Mouse (Mus musculus) forebrain, embryonic 13.5 days (tissue): ENCODE measurements at regions not wholly inside any gene's neighbourhood (a gene's known extent, or its start where the extent isn't known, plus 50 kb on each side); places are given as distances from the start of the nearest gene placed in this dataset.
A peak's percentile ranks its signal among the peaks of the same experiment; 100 is the strongest.

ENCODE experiments used
- ATAC-seq: fragments of 200-750 bp; cut with Nextera tagmentation; 2 replicates; pipeline ENCODE4 v1.8.0; 2017
- H3K27ac ChIP-seq: fragments of 300-500 bp; sonication (generic); 2 replicates; pipeline ENCODE4 v1.5.1; 2015; ENCODE audit warnings: inconsistent platforms, mild to moderate bottlenecking, moderate library complexity
- H3K27me3 ChIP-seq: fragments of 300-500 bp; sonication (generic); 2 replicates; pipeline ENCODE4 v1.6.1; 2015; ENCODE audit warnings: mild to moderate bottlenecking, inconsistent platforms
- H3K36me3 ChIP-seq: fragments of 300-500 bp; sonication (generic); 2 replicates; pipeline ENCODE4 v1.6.1; 2015; ENCODE audit warnings: mild to moderate bottlenecking, inconsistent platforms; ENCODE audit not compliant: poor library complexity, severe bottlenecking
- H3K4me1 ChIP-seq: fragments of 300-500 bp; sonication (generic); 2 replicates; pipeline ENCODE4 v1.6.1; 2015; ENCODE audit warnings: inconsistent platforms
- H3K4me2 ChIP-seq: fragments of 300-500 bp; sonication (generic); 2 replicates; pipeline ENCODE4 v1.6.1; 2015; ENCODE audit warnings: inconsistent platforms, mild to moderate bottlenecking, moderate library complexity
- H3K4me3 ChIP-seq: fragments of 300-500 bp; sonication (generic); 2 replicates; pipeline ENCODE4 v1.5.1; 2015; ENCODE audit warnings: mild to moderate bottlenecking, inconsistent platforms
- H3K9ac ChIP-seq: fragments of 300-500 bp; sonication (generic); 2 replicates; pipeline ENCODE4 v1.6.1; 2015; ENCODE audit warnings: mild to moderate bottlenecking, inconsistent platforms
- H3K9me3 ChIP-seq: fragments of 300-500 bp; sonication (generic); replicated peaks from 2 replicates; pipeline ENCODE4 v1.6.1; 2016; ENCODE audit warnings: inconsistent platforms
- WGBS: fragments of 180-500 bp; shearing (Covaris S2); methylation state at CpG from one replicate; pipeline ENCODE4 v1.1.7; 2015; 5-methylcytosine and 5-hydroxymethylcytosine counted together

DNA sequence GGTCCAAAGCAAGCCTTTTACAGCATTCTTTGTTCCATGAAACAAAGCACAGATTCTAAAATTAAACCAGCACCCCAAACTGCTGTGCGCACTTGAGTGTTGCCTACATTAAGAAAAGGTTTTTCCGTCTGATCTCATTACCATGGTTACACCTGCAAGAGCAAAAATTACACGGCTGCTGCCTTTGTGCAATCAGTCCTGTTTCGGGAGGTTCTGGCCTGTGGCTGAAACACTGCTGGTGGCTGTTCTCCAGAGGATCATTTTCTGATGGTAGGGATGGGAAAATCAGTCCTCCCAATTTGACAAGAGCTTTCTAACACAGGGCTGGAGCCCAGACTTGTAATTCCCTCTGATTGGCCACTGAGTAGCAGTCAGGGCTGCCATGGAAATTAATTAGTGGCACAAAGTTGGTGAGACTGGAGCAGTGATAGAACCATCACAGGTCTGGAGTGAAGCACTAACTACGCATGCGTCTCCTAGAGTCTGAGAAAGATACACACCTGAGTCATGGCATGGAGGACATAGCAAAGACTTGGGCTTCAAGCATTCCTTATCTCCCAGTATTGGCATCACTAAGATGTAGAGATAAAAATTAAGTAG, 114.8 kb upstream of the Fam49a start:
- no peaks in the 10 kb centered on the region for H3K9me3 ChIP-seq
- whole genome bisulfite sequencing, result 74% methylated on average over 6 of the region's 6 CpGs
- H3K27ac ChIP-seq, result no peak overlapping the region

DNA sequence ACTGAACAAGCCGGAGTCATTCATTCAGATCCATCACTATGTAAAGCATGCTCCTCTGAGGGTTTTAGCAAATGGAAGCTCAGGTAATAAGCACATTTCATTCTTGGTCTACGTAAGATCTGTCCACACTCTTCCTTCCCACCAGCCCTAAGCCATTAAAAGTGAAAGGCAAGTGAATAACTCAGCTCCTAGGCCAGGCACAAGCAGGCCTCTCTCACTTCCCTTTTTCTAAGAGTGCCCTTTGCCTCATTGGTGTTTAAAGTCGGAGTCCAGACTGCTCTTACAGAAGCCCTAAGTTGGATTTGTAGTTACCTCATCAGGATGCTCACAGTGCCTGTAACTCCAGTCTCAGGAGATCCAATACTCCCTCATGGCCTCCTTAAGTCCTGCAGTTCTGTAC, 114.1 kb upstream of the Fam49a start:
- Histone ChIP-seq H3K27ac (no peak overlapping the region), H3K9ac (no peak overlapping the region), H3K4me2 (no peak overlapping the region), H3K27me3 (no peaks in the 10 kb centered on the region), H3K36me3 (no peaks in the 10 kb centered on the region), H3K4me3 (no peak overlapping the region), H3K9me3 (no peaks in the 10 kb centered on the region), H3K4me1 (peaks cover 4% of the 10 kb centered on the region; the same call in 1 of the 2 replicates)
- ATAC-seq, result no peak
- WGBS, result 84% methylated on average over 3 of the region's 3 CpGs

More for the DNA sequence above, 114.8 kb upstream of the Fam49a start:
- H3K9ac ChIP-seq, result no peak overlapping the region
- no peaks in the 10 kb centered on the region for H3K27me3 ChIP-seq
- no peak for ATAC-seq
- peaks cover 4% of the 10 kb centered on the region; the same call in 1 of the 2 replicates for H3K4me1 ChIP-seq
- no peaks in the 10 kb centered on the region for H3K36me3 ChIP-seq
- no peak overlapping the region for H3K4me2 ChIP-seq
- no peak overlapping the region for H3K4me3 ChIP-seq

DNA sequence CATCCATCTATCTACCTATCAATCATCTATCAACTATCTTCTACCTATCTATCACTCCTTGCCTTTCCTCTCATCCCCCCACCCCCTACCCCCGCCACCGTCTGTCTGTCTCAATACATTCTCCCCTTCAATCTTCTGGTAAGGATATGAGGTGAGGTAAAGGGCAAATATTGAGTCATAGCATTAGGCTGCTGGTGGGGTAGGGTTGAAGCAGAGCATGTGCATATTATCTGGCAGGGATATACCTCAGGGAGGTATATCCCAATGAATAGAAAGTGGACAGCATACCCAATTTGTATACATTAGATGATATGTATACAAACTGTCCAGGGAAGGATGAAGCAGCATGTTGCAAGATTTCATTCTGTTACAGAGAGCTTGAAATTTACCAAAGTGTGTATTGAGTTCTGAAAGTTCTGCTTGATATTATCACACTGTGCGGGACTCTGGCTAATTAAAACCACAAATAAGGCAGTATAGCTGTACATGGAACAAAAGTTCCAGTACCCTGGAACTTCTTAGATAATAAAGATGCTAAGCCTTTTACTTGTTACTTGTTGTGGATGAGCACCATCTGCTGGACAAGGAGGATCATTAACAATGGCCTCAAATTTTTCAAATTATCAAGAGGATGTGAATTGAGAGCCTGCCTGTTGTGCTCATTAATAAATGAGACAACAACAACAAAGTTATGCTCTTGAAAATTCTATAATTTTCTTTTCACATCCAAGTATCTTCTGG, 113.1 kb upstream of the Fam49a start:
- Histone ChIP-seq H3K27me3 (no peaks in the 10 kb centered on the region), H3K36me3 (no peaks in the 10 kb centered on the region), H3K27ac (no peak overlapping the region), H3K4me3 (no peak overlapping the region), H3K4me2 (no peak overlapping the region), H3K4me1 (peaks cover 4% of the 10 kb centered on the region; the same call in 1 of the 2 replicates), H3K9ac (no peak overlapping the region), H3K9me3 (no peaks in the 10 kb centered on the region)
- peak; percentile 76 for ATAC-seq
- 67% methylated on average over 3 of the region's 3 CpGs for WGBS

DNA sequence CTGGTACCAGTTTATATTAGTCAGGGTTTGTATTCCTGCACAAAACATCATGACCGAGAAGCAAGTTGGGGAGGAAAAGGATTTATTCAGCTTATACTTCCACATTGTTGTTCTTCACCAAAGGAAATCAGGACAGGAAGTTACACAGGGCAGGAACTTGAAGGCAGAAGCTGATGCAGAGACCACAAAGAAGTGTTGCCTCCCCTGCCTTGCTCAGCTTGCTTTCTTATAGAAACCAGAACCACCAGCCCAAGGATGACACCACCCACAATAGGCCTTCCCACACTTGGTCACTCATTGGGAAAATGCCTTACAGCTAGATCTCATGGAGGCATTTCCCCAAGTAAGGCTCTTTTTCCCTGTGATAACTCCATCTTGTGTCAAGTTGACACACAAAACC, 97.5 kb upstream of the Fam49a start:
- no peaks in the 10 kb centered on the region for H3K4me1 ChIP-seq
- no peak overlapping the region for H3K4me3 ChIP-seq
- no peaks in the 10 kb centered on the region for H3K36me3 ChIP-seq
- no peak overlapping the region for H3K4me2 ChIP-seq
- ATAC-seq, result no peak
- no peaks in the 10 kb centered on the region; the same call in 1 of the 2 replicates for H3K9me3 ChIP-seq
- WGBS, result 77% methylated on average over 1 of the region's 1 CpGs
- H3K27me3 ChIP-seq, result no peaks in the 10 kb centered on the region
- H3K9ac ChIP-seq, result no peak overlapping the region
- H3K27ac ChIP-seq, result no peak overlapping the region

DNA sequence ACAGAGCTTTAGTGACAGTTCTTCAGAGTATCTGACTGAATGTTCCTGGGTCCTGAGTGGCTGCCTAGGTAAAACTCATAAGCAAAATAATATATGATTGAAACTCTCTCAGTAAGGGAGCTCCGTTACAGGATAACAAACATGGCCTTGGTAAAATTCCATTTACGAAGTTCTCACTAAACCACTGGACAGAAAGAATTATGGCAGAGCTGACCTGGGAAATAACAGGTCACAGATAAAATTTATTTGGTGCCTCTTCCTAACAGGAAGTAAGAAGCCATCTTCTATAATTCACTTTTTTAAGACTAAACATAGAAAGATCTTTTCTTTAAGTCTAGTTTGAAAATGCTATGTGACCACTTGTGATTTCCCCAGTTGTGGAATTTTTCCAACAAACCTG, 91.4 kb upstream of the Fam49a start:
- 94% methylated on average over 2 of the region's 2 CpGs for WGBS
- no peak overlapping the region for H3K4me2 ChIP-seq
- no peaks in the 10 kb centered on the region for H3K4me1 ChIP-seq
- no peak overlapping the region for H3K9ac ChIP-seq
- no peaks in the 10 kb centered on the region for H3K36me3 ChIP-seq
- no peak overlapping the region for H3K4me3 ChIP-seq
- no peaks in the 10 kb centered on the region for H3K27me3 ChIP-seq
- no peaks in the 10 kb centered on the region; the same call in 1 of the 2 replicates for H3K9me3 ChIP-seq
- no peak for ATAC-seq
- H3K27ac ChIP-seq, result no peak overlapping the region

DNA sequence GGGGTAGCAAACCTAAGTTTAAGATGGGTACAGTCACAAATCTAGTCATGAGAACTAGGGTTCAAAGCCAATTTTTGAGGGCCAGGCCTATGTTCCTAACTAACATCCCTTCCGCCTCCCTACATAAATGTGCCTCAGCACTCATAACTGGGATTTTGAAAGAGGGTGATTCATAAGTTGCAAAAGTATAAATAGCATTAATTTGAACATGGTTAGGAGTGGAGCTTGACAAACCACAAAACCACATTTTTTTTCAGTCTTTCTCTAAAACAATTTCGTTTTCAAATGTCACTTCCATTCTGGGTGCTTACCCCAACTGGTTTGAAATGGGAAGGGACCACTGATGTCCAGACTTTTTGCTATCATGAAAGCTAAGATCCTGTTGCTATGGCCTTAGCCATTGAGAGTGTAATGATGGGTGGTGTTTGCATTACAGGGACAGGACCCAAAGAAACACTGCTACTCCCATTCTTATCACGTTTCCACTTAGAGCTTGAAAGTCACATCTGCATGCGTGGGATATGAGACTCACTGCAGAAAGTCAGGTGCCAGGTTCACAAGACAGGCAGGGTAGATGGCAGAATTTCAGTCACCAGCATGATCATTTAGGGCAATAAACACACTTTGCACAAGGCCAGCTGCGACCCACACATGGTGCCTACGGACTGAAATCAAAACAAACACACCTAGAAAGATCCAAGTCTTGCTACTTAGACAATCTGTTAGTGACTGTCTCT, 89.7 kb upstream of the Fam49a start:
- Histone ChIP-seq H3K9ac (no peak overlapping the region), H3K4me2 (no peak overlapping the region), H3K9me3 (no peaks in the 10 kb centered on the region; the same call in 1 of the 2 replicates), H3K27ac (no peak overlapping the region), H3K4me3 (no peak overlapping the region), H3K27me3 (no peaks in the 10 kb centered on the region), H3K36me3 (no peaks in the 10 kb centered on the region), H3K4me1 (peaks cover 9% of the 10 kb centered on the region; the same call in 1 of the 2 replicates)
- no peak for ATAC-seq
- WGBS, result 91% methylated on average over 6 of the region's 6 CpGs

DNA sequence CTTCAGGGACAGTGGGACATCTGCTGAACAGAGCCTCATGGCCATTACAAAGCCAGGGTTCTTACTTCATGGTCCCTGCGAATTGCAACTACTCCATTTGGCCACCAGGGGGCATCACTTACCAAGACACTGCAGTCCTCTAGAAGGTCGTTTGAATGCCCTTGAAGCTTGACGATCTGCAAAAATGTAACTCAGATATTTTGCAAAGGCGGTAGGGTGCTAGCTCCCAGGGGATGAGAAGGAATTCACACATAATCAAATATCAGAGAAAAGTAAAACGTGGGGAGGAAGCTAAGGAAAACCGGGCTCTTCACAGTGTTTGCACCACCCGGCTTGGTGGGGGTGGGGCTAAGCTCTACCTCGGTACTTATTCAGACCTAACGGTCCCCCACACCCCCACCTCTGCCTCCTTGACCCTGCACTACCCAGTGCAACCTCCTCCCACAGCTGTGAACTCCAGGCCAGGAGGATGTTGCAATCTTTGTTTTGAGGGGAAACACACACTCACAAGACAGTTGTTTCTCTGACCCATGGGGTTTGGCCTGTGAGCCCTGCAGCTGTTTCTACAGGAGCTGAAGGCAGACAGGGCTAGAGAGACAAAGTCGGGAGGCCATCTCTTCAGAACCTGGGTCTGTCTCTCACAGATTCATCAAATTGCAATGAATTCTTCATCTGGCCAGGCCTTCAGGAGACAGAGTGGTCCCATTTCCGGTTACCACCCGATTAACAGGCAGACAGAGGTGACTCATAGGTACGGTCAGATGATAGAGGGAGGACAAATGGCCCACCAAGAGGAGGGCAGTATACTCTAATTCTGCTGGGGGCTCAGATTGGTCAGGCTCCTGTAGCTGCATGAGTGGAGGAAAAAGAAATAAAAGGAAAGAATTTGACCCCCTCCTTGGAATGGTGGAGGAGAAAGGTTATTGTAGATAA, 85.3 kb upstream of the Fam49a start:
- Histone ChIP-seq H3K27ac (no peak overlapping the region), H3K9ac (0 out of 2 replicates have a peak overlapping the region, but pooled peaks have one; percentile 31), H3K4me1 (peaks cover 16% of the 10 kb centered on the region; the same call in 1 of the 2 replicates), H3K27me3 (no peaks in the 10 kb centered on the region), H3K4me3 (peak overlapping the region; percentile 17; the same call in 1 of the 2 replicates), H3K4me2 (peak overlapping the region; percentile 57), H3K9me3 (no peaks in the 10 kb centered on the region), H3K36me3 (no peaks in the 10 kb centered on the region)
- WGBS, result 17% methylated on average over 13 of the region's 13 CpGs
- ATAC-seq, result peak; percentile 84

DNA sequence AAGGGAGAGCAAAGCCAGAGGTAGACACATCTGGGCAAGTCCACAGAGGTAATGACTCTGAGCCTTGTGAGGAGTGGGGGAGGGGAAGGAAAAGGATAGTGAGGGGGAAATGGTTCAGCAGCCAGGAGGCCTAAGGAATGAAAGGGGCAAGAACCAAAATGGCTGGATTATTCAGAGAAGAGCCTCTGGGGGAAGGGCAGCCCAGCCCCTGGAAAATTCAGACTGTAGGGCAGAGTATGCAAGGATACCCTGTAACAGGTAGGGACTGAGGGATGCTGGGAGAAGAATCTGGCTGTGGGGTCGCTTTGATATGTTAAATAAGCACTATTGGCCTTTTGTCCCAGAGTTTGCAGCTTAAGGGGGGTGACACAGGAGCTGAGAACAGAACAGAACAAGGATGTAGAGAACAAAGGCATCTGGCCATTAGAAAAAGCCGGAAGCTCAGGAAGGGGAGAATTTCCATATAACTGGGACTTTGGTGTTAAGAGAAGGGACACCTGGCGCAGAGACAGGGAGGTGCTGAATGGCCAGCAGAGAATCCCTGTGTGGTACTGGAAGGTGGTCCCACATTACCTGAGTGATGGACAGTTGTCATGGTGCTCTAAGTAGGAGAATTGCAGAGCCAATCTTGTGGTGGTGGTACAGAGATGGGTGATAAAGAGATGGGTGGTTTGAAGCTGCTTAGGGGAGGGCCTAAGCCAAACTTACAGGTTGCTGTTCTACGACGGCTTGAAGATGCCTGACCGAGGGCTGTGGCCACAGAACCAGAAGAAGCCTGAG, 84.5 kb upstream of the Fam49a start:
- ATAC-seq, result peak; percentile 3; the same call in 1 of the 2 replicates
- H3K27ac ChIP-seq, result no peak overlapping the region
- 65% methylated on average over 6 of the region's 6 CpGs for WGBS

DNA sequence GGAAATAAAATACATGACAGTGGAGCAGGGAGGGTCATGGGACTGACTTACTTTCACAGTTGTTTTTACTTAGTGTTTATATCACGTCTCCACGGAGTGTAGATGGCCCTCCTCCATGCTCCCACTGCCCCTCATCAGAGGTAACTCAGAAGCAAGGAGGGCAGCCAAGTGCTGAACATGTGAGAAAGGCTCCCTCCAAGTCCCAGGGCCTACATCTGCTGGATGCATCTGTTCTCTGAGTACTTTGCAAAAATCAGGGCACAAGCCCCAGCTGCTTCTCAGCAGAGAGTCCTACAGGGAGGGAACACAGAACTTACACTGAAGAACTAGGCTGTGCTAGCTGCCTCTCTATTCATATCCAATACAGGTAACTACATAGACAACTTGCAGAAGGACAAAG, 83.5 kb upstream of the Fam49a start:
- Histone ChIP-seq H3K27me3 (no peaks in the 10 kb centered on the region), H3K4me2 (no peak overlapping the region), H3K9ac (no peak overlapping the region), H3K4me3 (no peak overlapping the region), H3K9me3 (no peaks in the 10 kb centered on the region), H3K4me1 (peaks cover 16% of the 10 kb centered on the region; the same call in 1 of the 2 replicates), H3K27ac (no peak overlapping the region), H3K36me3 (no peaks in the 10 kb centered on the region)
- no peak for ATAC-seq
- WGBS, result 65% methylated on average over 2 of the region's 2 CpGs

More for the DNA sequence above, 84.5 kb upstream of the Fam49a start:
- Histone ChIP-seq H3K9ac (no peak overlapping the region), H3K4me1 (peaks cover 16% of the 10 kb centered on the region; the same call in 1 of the 2 replicates), H3K36me3 (no peaks in the 10 kb centered on the region), H3K27me3 (no peaks in the 10 kb centered on the region), H3K4me3 (no peak overlapping the region), H3K9me3 (no peaks in the 10 kb centered on the region), H3K4me2 (no peak overlapping the region)

DNA sequence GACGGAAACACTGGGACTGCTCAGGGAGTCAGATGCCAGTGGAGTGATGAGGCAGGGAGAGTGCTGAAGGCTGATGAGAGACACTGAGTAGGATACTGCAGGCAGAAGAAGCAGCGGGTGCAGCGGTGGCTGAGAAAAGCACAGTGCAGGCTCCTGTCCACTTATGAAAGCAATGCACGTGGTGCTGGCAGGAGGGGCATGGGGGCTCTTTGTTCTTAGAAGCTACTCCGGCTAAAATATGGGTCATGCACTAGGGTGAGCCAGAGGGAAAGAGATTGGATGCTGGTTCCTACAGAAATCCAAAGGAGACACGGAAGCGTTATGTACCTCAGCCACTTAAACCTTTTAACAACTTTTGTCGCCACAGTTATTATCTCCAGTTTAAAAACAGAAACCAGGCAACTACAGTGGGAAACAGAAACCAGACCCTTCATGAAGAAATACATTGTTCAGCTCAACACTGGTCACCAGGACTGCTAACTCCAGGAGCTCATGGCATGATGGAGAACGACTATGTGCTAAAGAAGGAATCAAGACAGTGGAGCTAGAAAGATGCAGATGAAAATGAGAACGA, 82.6 kb upstream of the Fam49a start:
- no peaks in the 10 kb centered on the region for H3K36me3 ChIP-seq
- peak; percentile 31; the same call in 1 of the 2 replicates for ATAC-seq
- H3K9me3 ChIP-seq, result no peaks in the 10 kb centered on the region
- H3K4me2 ChIP-seq, result no peak overlapping the region
- no peak overlapping the region for H3K9ac ChIP-seq
- no peaks in the 10 kb centered on the region for H3K27me3 ChIP-seq
- H3K4me3 ChIP-seq, result no peak overlapping the region
- H3K27ac ChIP-seq, result no peak overlapping the region
- WGBS, result 63% methylated on average over 10 of the region's 10 CpGs
- H3K4me1 ChIP-seq, result peaks cover 16% of the 10 kb centered on the region; the same call in 1 of the 2 replicates
